Mouse (Mus musculus): ENCODE measurements around the gene Adh5. TPM values are rescaled to one million over a fixed set of nuclear protein-coding genes. Genes with fewer than 3 reads are reported as not detected.

Adh5 gene
- polyA plus RNA-seq, 1 experiment from 2014 or later: 152 TPM

DNA sequence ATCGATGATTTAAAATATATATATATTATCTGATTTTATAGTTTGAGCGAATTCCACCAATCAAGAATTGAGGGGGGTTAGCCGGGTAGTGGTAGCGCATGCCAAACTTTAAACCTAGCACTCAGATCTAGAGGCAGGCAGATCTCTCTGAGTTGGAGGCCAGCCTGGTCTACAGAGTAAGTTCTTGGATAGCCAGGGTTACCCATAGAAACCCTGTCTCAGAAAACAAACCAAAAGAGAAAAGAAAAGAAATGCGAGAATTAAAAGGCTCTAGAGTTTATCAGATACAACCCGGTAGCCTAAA is 47.1 kb downstream of the Adh5 start:
- 19% methylated on average over 6 of the region's 6 CpGs for WGBS
- no peaks in the 10 kb centered on the region for H3K27me3 ChIP-seq
- H3K27ac ChIP-seq: no peak overlapping the region
- H3K36me3 ChIP-seq: peaks cover 5% of the 10 kb centered on the region; the same call in 1 of the 2 replicates
- H3K4me2 ChIP-seq: peak overlapping the region; percentile 76
- no peaks in the 10 kb centered on the region for H3K9me3 ChIP-seq (replicated peaks)
- no peak for ATAC-seq (replicated peaks; ENCODE audit: insufficient number of reproducible peaks, insufficient read depth, low FRiP score, low read depth)
- H3K9ac ChIP-seq: peak overlapping the region; percentile 67
- H3K4me3 ChIP-seq: peak overlapping the region; percentile 90
- peaks cover 13% of the 10 kb centered on the region for H3K4me1 ChIP-seq (replicated peaks)

DNA sequence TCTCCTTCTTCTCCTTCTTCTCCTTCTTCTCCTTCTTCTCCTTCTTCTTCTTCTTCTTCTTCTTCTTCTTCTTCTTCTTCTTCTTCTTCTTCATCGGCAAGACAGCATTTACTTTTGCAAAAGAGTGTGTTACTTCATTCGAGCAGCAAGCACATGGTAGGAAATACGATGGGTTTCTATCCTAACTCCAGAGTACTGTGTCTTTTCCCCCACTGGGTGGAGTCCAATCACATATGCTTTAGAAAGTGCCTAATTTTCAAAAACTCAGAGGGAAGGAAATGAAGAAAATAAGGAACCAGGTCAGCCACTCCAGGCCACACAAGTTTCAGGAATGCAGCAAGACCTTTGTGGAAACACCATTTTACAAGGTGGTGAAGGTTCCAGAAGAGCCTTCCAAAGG is 50.8 kb downstream of the Adh5 start:
- H3K4me1 ChIP-seq (replicated peaks): no peaks in the 10 kb centered on the region

DNA sequence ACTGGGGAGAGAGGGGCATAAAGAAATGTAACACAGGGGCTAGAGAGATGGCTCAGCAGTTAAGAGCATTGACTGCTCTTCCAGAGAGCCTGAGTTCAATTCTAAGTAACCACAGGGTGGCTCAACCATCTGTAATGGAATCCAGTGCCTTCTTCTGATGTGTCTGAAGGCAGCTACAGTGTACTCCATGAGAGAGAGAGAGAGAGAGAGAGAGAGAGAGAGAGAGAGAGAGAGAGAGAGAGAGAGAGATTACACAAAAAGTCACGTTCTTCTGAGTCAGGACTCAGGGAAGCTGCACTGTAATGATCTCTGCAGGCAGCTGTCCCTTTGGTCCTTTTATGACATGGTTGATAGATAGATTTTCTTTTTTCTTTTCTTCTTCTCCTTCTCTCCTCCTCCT is 51.7 kb downstream of the Adh5 start:
- H3K36me3 ChIP-seq: no peaks in the 10 kb centered on the region
- no peaks in the 10 kb centered on the region for H3K4me1 ChIP-seq (replicated peaks)
- H3K9ac ChIP-seq: no peak overlapping the region
- H3K27ac ChIP-seq: no peak overlapping the region
- WGBS: 28% methylated on average over 1 of the region's 1 CpGs
- no peak overlapping the region for H3K4me3 ChIP-seq
- H3K27me3 ChIP-seq: no peaks in the 10 kb centered on the region
- no peaks in the 10 kb centered on the region for H3K9me3 ChIP-seq (replicated peaks)
- ATAC-seq (replicated peaks; ENCODE audit: insufficient number of reproducible peaks, insufficient read depth, low FRiP score, low read depth): no peak
- no peak overlapping the region for H3K4me2 ChIP-seq

More for the DNA sequence above, 50.8 kb downstream of the Adh5 start:
- Histone ChIP-seq H3K4me3 (no peak overlapping the region), H3K9ac (no peak overlapping the region), H3K4me2 (no peak overlapping the region), H3K36me3 (no peaks in the 10 kb centered on the region), H3K9me3 (replicated peaks) (no peaks in the 10 kb centered on the region), H3K27me3 (no peaks in the 10 kb centered on the region), H3K27ac (no peak overlapping the region)
- WGBS: 82% methylated on average over 3 of the region's 3 CpGs
- no peak for ATAC-seq (replicated peaks; ENCODE audit: insufficient number of reproducible peaks, insufficient read depth, low FRiP score, low read depth)

DNA sequence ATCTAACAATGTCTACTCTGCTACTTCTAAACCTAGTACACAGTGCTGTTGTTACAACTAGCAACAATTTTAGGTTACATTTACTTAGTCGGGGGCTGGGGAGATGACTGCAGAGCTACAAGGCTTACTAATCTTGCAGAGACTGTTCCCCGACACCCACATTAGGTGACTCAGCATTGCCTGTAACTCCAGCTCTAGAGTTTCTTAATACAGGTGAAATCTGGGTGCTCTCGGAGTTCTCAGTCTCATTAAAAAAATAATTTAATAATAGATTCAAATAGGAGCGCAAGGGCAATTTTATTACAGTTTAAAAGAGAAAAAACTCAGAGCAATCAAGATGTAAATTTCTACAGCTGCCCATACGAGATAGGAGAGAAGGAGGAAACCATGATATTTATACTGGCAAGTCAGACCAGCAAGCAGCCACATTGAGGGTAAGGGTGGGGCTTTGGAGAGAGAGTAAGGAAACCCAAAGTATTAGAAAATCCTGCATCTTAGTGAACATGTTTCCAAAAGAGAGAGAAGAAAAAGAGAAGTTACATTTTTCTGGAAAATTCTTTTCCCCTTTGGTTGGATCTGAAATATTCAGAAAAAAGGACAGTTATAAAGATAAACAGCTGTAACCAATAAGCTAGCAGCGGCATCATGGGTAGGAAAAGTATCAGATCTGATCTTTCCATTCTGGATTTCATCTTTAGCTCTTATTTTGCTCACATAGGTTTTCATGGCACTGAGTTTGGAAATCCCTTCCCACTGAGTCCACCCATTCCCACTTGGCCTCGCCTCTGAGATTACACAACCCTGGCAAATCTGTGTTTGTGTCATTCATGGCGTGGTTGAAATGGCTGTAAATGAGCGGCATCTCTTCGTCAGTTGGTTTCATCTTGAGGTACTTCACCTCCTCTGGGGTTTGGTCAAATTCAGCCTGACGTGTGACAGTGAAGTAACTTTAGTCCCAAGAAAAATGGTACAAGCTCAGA is 52.6 kb downstream of the Adh5 start:
- H3K36me3 ChIP-seq: no peaks in the 10 kb centered on the region
- no peaks in the 10 kb centered on the region for H3K9me3 ChIP-seq (replicated peaks)
- WGBS: 71% methylated on average over 11 of the region's 11 CpGs
- no peak overlapping the region for H3K27ac ChIP-seq
- H3K4me2 ChIP-seq: no peak overlapping the region
- ATAC-seq (replicated peaks; ENCODE audit: insufficient number of reproducible peaks, insufficient read depth, low FRiP score, low read depth): no peak
- H3K9ac ChIP-seq: no peak overlapping the region
- H3K4me3 ChIP-seq: no peak overlapping the region
- no peaks in the 10 kb centered on the region for H3K4me1 ChIP-seq (replicated peaks)
- H3K27me3 ChIP-seq: no peaks in the 10 kb centered on the region

DNA sequence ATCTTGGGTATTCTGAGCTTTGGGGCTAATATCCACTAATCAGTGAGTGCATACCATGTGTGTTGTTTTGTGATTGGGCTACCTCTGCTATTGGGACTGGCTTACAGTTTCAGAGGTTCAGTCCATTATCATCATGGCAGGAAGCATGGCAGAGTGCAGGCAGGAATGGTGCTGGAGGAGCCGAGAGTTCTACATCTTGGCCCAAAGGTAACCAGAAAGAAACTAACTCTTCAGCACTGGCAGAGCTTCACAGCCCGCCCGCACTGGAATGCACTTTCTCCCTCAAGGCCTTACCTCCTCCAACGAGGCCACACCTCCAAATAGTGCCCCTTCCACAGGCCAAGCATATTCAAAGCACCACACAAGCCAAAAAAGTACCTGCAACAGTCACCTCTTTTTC is 55.8 kb downstream of the Adh5 start:
- Histone ChIP-seq H3K4me2 (no peak overlapping the region), H3K9me3 (replicated peaks) (no peaks in the 10 kb centered on the region), H3K9ac (no peak overlapping the region), H3K27me3 (no peaks in the 10 kb centered on the region), H3K4me1 (replicated peaks) (no peaks in the 10 kb centered on the region; the same call in 1 of the 2 replicates), H3K36me3 (no peaks in the 10 kb centered on the region), H3K27ac (no peak overlapping the region), H3K4me3 (no peak overlapping the region)
- WGBS: 55% methylated on average over 4 of the region's 4 CpGs
- no peak for ATAC-seq (replicated peaks; ENCODE audit: insufficient number of reproducible peaks, insufficient read depth, low FRiP score, low read depth)

DNA sequence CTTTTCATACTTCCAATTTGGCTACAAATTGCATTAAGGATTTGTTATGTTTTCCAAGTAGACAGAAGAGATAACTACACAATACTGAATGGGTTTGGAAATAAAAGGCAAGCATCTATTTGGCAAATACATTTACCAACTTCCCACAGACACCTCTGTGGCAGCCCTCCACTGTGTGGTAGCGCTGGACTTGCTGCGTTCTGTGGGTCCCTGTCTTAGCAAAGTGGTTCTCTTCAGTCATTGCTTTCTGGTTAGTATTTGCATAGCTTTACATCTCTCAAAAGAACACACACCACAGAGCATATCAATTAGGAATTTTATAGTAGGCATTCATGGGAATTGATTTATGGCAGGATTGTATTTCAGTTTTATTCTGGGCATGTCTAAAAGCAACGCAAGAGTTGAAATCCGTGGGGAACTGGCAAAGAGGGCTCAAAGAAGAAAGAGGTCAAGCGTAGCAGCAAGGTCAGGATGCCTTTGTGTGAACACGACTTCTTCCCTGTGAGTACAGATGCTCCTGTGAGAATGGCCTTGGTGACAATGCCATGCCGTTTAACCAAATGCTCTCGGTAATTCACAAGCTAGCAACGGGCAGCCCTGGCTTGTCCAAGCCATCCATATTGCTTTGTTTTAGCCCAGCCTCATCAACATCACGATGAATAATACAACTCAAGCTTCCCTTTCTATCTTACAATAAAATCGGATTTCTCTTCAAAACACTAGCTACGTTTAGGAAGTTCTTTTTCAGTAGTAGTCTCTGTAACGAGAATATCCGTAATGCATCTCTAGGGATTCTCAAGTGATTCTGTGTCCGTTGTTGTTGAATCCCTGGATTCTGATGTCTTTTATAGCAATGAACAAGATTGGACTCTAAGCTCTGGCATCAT is 57.2 kb downstream of the Adh5 start:
- ATAC-seq (replicated peaks; ENCODE audit: insufficient number of reproducible peaks, insufficient read depth, low FRiP score, low read depth): no peak
- no peaks in the 10 kb centered on the region for H3K9me3 ChIP-seq (replicated peaks)
- H3K4me1 ChIP-seq (replicated peaks): no peaks in the 10 kb centered on the region; the same call in 1 of the 2 replicates
- H3K4me3 ChIP-seq: no peak overlapping the region
- WGBS: 77% methylated on average over 15 of the region's 15 CpGs
- no peak overlapping the region for H3K9ac ChIP-seq
- no peak overlapping the region for H3K4me2 ChIP-seq
- H3K27ac ChIP-seq: no peak overlapping the region
- no peaks in the 10 kb centered on the region for H3K27me3 ChIP-seq
- H3K36me3 ChIP-seq: no peaks in the 10 kb centered on the region

DNA sequence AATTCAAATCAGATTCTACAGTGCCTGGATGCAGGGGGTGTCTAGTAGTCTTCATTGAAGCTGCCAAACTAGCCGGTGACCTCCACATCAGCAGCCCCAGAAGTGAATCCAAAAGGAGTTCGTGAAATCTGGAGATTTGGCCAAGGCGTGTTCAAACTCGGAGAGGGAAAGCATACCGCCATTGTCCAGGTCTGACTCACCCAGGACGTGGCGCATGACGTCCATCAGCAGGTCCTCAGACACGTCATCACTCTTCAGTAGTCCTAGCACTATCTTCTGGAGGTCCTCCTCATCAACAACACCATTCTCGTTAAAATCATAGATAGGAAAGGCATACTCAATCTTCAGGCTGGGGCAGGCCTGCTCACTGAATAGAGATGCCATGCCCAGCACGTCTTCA is 60.9 kb downstream of the Adh5 start:
- ATAC-seq (replicated peaks; ENCODE audit: insufficient number of reproducible peaks, insufficient read depth, low FRiP score, low read depth): peak; percentile 43; the same call in 1 of the 2 replicates
- Histone ChIP-seq H3K36me3 (no peaks in the 10 kb centered on the region), H3K9ac (no peak overlapping the region), H3K4me1 (replicated peaks) (no peaks in the 10 kb centered on the region; the same call in 1 of the 2 replicates), H3K27ac (no peak overlapping the region), H3K4me3 (no peak overlapping the region), H3K27me3 (no peaks in the 10 kb centered on the region), H3K4me2 (peak overlapping the region; percentile 23; the same call in 1 of the 2 replicates), H3K9me3 (replicated peaks) (no peaks in the 10 kb centered on the region)
- 33% methylated on average over 11 of the region's 11 CpGs for WGBS

Other genes starting within 250 kb of the Adh5 start
- gene 4930579F01Rik, start 249.3 kb upstream of the Adh5 start, polyA plus RNA-seq (2015; fragmentation: Nextera tagmentation; extraction: Ambion mirVana): not detected in 2 replicates
- 0.05 and 0.11 TPM in 2 replicates for gene Adh7, start 225.3 kb upstream of the Adh5 start, polyA plus RNA-seq (2015; fragmentation: Nextera tagmentation; extraction: Ambion mirVana)
- 27.4 and 59.6 TPM in 2 replicates for gene Adh1, start 182.1 kb upstream of the Adh5 start, polyA plus RNA-seq (2015; fragmentation: Nextera tagmentation; extraction: Ambion mirVana)
- gene Adh6a, start 129.8 kb upstream of the Adh5 start, polyA plus RNA-seq (2015; fragmentation: Nextera tagmentation; extraction: Ambion mirVana): not detected in 2 replicates
- 1.9 and 2.5 TPM in 2 replicates for gene Adh6b, start 101.3 kb upstream of the Adh5 start, polyA plus RNA-seq (2015; fragmentation: Nextera tagmentation; extraction: Ambion mirVana)
- not detected in 2 replicates for gene Adh4, start 27.6 kb upstream of the Adh5 start, polyA plus RNA-seq (2015; fragmentation: Nextera tagmentation; extraction: Ambion mirVana)
- gene Metap1, start 46.4 kb downstream of the Adh5 start, polyA plus RNA-seq (2015; fragmentation: Nextera tagmentation; extraction: Ambion mirVana): 34.4 and 36.9 TPM in 2 replicates
- gene Eif4e, start 83.1 kb downstream of the Adh5 start, polyA plus RNA-seq (2015; fragmentation: Nextera tagmentation; extraction: Ambion mirVana): 207 and 232 TPM in 2 replicates